Comparison of ENCODE assay signal across 15 mouse cellular contexts in genomic region chr1:40340102-40340501, GRCm38 (mm10).
"Had no signal": no experiment of that assay in that cellular context is flagged by ENCODE, and none has a peak within 500 bp of the region (broad histone marks: within the 10 kb centered on the region; RNA-seq: fewer than 3 reads in every experiment).

No protein-coding gene starts in this region.

- H3K36me3 ChIP-seq: limb, embryonic 10.5 days; midbrain, embryonic 12.5 days; neural tube, embryonic 13.5 days had no signal

- H3K27ac ChIP-seq: layer of hippocampus, adult 2 months; limb, embryonic 10.5 days; midbrain, embryonic 12.5 days; neural tube, embryonic 13.5 days had no signal

- H3K4me1 ChIP-seq: limb, embryonic 10.5 days; megakaryocyte, embryonic 14.5 days; midbrain, embryonic 12.5 days; neural tube, embryonic 13.5 days had no signal

- H3K4me3 ChIP-seq: layer of hippocampus, adult 2 months; limb, embryonic 10.5 days; megakaryocyte, embryonic 14.5 days; midbrain, embryonic 12.5 days; neural tube, embryonic 13.5 days had no signal

- H3K27me3 ChIP-seq: megakaryocyte, embryonic 14.5 days; midbrain, embryonic 12.5 days; neural tube, embryonic 13.5 days had no signal

- H3K9me3 ChIP-seq: limb, embryonic 10.5 days; megakaryocyte, embryonic 14.5 days; midbrain, embryonic 12.5 days; neural tube, embryonic 13.5 days had no signal

- H3K4me2 ChIP-seq: midbrain, embryonic 12.5 days; neural tube, embryonic 13.5 days had no signal

- DNase-seq: kidney, adult 18-20 months; kidney, postnatal 10 days; kidney, postnatal 4 days; lung, adult 18-20 months; lung, postnatal 4 days; right cerebral cortex, postnatal 14 days; thymus, postnatal 36 days had no signal

- ATAC-seq: inflammation-experienced regulatory T-cells, adult 6 months; lung, postnatal 0 days; midbrain, embryonic 16.5 days had no signal

- H3K9ac ChIP-seq: midbrain, embryonic 12.5 days; neural tube, embryonic 13.5 days had no signal
